30 mouse cellular contexts compared by ENCODE assay signal in the genomic region with DNA sequence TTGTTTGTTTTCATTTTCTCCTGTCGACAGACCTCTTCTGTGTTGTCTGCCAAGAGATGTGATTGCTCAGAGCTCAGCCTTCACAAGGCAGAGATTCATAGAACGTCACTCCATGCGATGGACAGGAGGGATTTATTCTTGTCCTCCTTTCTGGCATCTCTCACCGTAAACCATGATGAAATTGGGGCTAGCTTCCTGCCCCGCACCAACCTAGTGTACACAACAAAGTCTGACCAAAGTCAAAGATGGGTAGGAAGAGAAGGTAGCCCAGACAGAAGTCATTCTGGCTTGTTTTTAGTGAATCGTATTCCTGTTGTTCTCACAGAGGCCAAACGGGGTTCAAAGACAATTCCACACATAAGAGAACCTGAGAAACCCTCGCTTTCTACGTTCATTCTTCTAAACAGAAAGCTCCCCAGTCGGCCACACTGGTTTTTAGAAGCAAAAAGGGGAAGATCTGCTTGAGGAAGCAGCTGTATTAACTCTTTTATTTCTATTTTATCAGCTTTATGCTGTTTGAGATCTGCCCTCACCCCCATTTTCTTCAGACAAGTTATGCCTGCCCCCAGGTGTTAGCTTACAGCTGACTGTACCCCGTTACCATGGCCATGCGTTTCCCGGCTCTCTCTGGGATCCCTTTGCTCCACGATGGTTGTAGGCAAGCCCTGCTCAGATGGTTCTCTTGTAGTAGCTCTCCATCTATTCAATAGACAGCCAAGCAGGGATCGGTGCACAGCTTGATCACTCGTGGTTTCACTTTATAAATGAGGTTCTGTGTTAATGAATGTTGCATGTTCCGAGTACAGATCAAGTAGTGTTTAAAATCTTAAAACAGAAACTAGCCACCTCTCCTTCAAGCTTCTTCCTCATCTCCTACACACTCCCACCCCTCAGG. TPM values are rescaled to one million over a fixed set of nuclear protein-coding genes. Genes with fewer than 3 reads are reported as not detected.
DNase-seq lines count a peak whose midpoint lies in the region; ATAC-seq and TF ChIP-seq lines count a peak whose summit lies in the region.
"Had no signal": no experiment of that assay in that cellular context is flagged by ENCODE, and none has a peak within 500 bp of the region (broad histone marks: within the 10 kb centered on the region; RNA-seq: fewer than 3 reads in every experiment).

No protein-coding gene starts in this region.

- DNase-seq in midbrain, embryonic 11.5 days (ENCODE audit: low spot score, missing footprints) = peak; percentile 26
- no peak for DNase-seq in retina, embryonic 14.5 days (ENCODE audit: low spot score)
- DNase-seq in liver, postnatal 0 days = no peak
- DNase-seq in forebrain, postnatal 0 days = no peak
- DNase-seq: adrenal gland, adult 2 months; cerebellum, adult 11 months; cerebellum, postnatal 14 days; embryo, embryonic 11 days; gastrocnemius, postnatal 14 days; heart, adult 2 months; heart, postnatal 36 days; kidney, postnatal 25 days; liver, embryonic 13.5 days; lung, embryonic 14.5 days; thymus, postnatal 14 days had no signal

- no peak for TF ChIP-seq CTCF in small intestine, adult 2 months (IDR thresholded peaks at IDR 0.05; ENCODE audit: extremely low read depth, insufficient read length, insufficient replicate concordance, low read depth, low read length)
- TF ChIP-seq CTCF in liver, postnatal 0 days (IDR thresholded peaks at IDR 0.05; ENCODE audit: low read depth) = no peak
- TF ChIP-seq CTCF in forebrain, postnatal 0 days (IDR thresholded peaks at IDR 0.05; ENCODE audit: low read depth) = no peak

- TF ChIP-seq POLR2A in small intestine, adult 2 months (IDR thresholded peaks at IDR 0.05; ENCODE audit: low read depth, low read length) = no peak

- H3K27me3 ChIP-seq in midbrain, embryonic 11.5 days (ENCODE audit: control insufficient read depth, insufficient read depth, low read length) = no peaks in the 10 kb centered on the region
- no peaks in the 10 kb centered on the region for H3K27me3 ChIP-seq in midbrain, embryonic 13.5 days
- H3K27me3 ChIP-seq in megakaryocyte, embryonic 14.5 days (replicated peaks) = no peaks in the 10 kb centered on the region
- no peaks in the 10 kb centered on the region for H3K27me3 ChIP-seq in small intestine, adult 2 months (ENCODE audit: control insufficient read depth, insufficient read depth, low read length)
- H3K27me3 ChIP-seq in liver, postnatal 0 days (ENCODE audit: insufficient read depth, low read length) = no peaks in the 10 kb centered on the region
- H3K27me3 ChIP-seq in forebrain, postnatal 0 days (ENCODE audit: insufficient read depth, low read length) = no peaks in the 10 kb centered on the region
- H3K27me3 ChIP-seq: embryonic facial prominence, embryonic 13.5 days; forebrain, embryonic 15.5 days; heart, embryonic 15.5 days; liver, embryonic 13.5 days; midbrain, embryonic 12.5 days; neural tube, embryonic 12.5 days had no signal

- no peak overlapping the region for H3K4me3 ChIP-seq in midbrain, embryonic 11.5 days (ENCODE audit: low read depth, low read length)
- no peak overlapping the region for H3K4me3 ChIP-seq in midbrain, embryonic 13.5 days (replicated peaks)
- H3K4me3 ChIP-seq in megakaryocyte, embryonic 14.5 days (replicated peaks) = peak overlapping the region; percentile 44
- H3K4me3 ChIP-seq in small intestine, adult 2 months (ENCODE audit: low read depth, low read length) = 0 out of 2 replicates have a peak overlapping the region, but pooled peaks have one; percentile 1
- H3K4me3 ChIP-seq in liver, postnatal 0 days (ENCODE audit: low read depth, low read length) = no peak overlapping the region
- H3K4me3 ChIP-seq in forebrain, postnatal 0 days (ENCODE audit: low read depth, low read length) = no peak overlapping the region
- H3K4me3 ChIP-seq: embryonic facial prominence, embryonic 13.5 days; erythroblast, embryonic 14.5 days; forebrain, embryonic 15.5 days; heart, adult 2 months; heart, embryonic 15.5 days; layer of hippocampus, adult 2 months; liver, embryonic 13.5 days; midbrain, embryonic 12.5 days; neural tube, embryonic 12.5 days had no signal

- no peak overlapping the region for H3K4me2 ChIP-seq in midbrain, embryonic 11.5 days
- H3K4me2 ChIP-seq in midbrain, embryonic 13.5 days (replicated peaks) = no peak overlapping the region
- no peak overlapping the region for H3K4me2 ChIP-seq in liver, postnatal 0 days (ENCODE audit: low read depth, low read length)
- no peak overlapping the region for H3K4me2 ChIP-seq in forebrain, postnatal 0 days (ENCODE audit: low read depth)
- H3K4me2 ChIP-seq: embryonic facial prominence, embryonic 13.5 days; forebrain, embryonic 15.5 days; heart, embryonic 15.5 days; hindbrain, embryonic 14.5 days; liver, embryonic 13.5 days; lung, embryonic 14.5 days; midbrain, embryonic 12.5 days; neural tube, embryonic 12.5 days had no signal

- TF ChIP-seq EP300 in liver, postnatal 0 days (IDR thresholded peaks at IDR 0.05; ENCODE audit: low read depth) = no peak

- ATAC-seq in midbrain, embryonic 11.5 days (ENCODE audit: low FRiP score) = no peak
- ATAC-seq in midbrain, embryonic 13.5 days = no peak
- ATAC-seq in granulocyte monocyte progenitor cell, adult 5-6 weeks (replicated peaks; ENCODE audit: poor library complexity, severe bottlenecking) = peak; percentile 65
- ATAC-seq in liver, postnatal 0 days = no peak
- no peak for ATAC-seq in forebrain, postnatal 0 days
- ATAC-seq: forebrain, embryonic 15.5 days; intestine, embryonic 16.5 days; Patski had no signal

- WGBS in midbrain, embryonic 11.5 days = 88% methylated on average over 17 of the region's 17 CpGs
- 89% methylated on average over 17 of the region's 17 CpGs for WGBS in midbrain, embryonic 13.5 days
- 78% methylated on average over 17 of the region's 17 CpGs for WGBS in small intestine, adult 2 months
- 64% methylated on average over 17 of the region's 17 CpGs for WGBS in liver, postnatal 0 days (ENCODE audit: insufficient replicate concordance)
- 84% methylated on average over 17 of the region's 17 CpGs for WGBS in forebrain, postnatal 0 days

- no peaks in the 10 kb centered on the region for H3K36me3 ChIP-seq in midbrain, embryonic 11.5 days (ENCODE audit: control insufficient read depth, insufficient read depth, low read length)
- no peaks in the 10 kb centered on the region for H3K36me3 ChIP-seq in midbrain, embryonic 13.5 days
- H3K36me3 ChIP-seq in megakaryocyte, embryonic 14.5 days (replicated peaks; ENCODE audit: low read length) = no peaks in the 10 kb centered on the region
- no peaks in the 10 kb centered on the region for H3K36me3 ChIP-seq in small intestine, adult 2 months (ENCODE audit: control insufficient read depth, insufficient read depth, low read length)
- H3K36me3 ChIP-seq in liver, postnatal 0 days (replicated peaks; ENCODE audit: insufficient read depth, low read length) = no peaks in the 10 kb centered on the region
- H3K36me3 ChIP-seq in forebrain, postnatal 0 days (ENCODE audit: insufficient read depth) = no peaks in the 10 kb centered on the region
- H3K36me3 ChIP-seq: embryonic facial prominence, embryonic 13.5 days; forebrain, embryonic 15.5 days; heart, embryonic 15.5 days; liver, embryonic 13.5 days; midbrain, embryonic 12.5 days; neural tube, embryonic 12.5 days had no signal

- no peaks in the 10 kb centered on the region for H3K4me1 ChIP-seq in midbrain, embryonic 11.5 days (ENCODE audit: control insufficient read depth, insufficient read depth, low read length)
- H3K4me1 ChIP-seq in midbrain, embryonic 13.5 days (replicated peaks) = no peaks in the 10 kb centered on the region
- H3K4me1 ChIP-seq in megakaryocyte, embryonic 14.5 days = no peaks in the 10 kb centered on the region
- H3K4me1 ChIP-seq in small intestine, adult 2 months (ENCODE audit: control insufficient read depth, insufficient read depth, insufficient read length, low read length) = no peaks in the 10 kb centered on the region
- H3K4me1 ChIP-seq in liver, postnatal 0 days (ENCODE audit: insufficient read depth) = no peaks in the 10 kb centered on the region
- no peaks in the 10 kb centered on the region for H3K4me1 ChIP-seq in forebrain, postnatal 0 days (ENCODE audit: insufficient read depth)
- H3K4me1 ChIP-seq: embryonic facial prominence, embryonic 13.5 days; forebrain, embryonic 15.5 days; heart, embryonic 15.5 days; liver, embryonic 13.5 days; midbrain, embryonic 12.5 days; neural tube, embryonic 12.5 days had no signal

- H3K9me3 ChIP-seq in midbrain, embryonic 11.5 days (ENCODE audit: control insufficient read depth, low read length) = no peaks in the 10 kb centered on the region
- no peaks in the 10 kb centered on the region for H3K9me3 ChIP-seq in midbrain, embryonic 13.5 days
- H3K9me3 ChIP-seq in megakaryocyte, embryonic 14.5 days = no peaks in the 10 kb centered on the region
- H3K9me3 ChIP-seq in liver, postnatal 0 days (ENCODE audit: low read length) = no peaks in the 10 kb centered on the region
- H3K9me3 ChIP-seq in forebrain, postnatal 0 days (ENCODE audit: low read length) = no peaks in the 10 kb centered on the region
- H3K9me3 ChIP-seq: embryonic facial prominence, embryonic 13.5 days; forebrain, embryonic 15.5 days; heart, embryonic 15.5 days; liver, embryonic 13.5 days; midbrain, embryonic 12.5 days; neural tube, embryonic 12.5 days had no signal

- H3K27ac ChIP-seq in midbrain, embryonic 11.5 days (ENCODE audit: low read depth, low read length) = no peak overlapping the region
- H3K27ac ChIP-seq in midbrain, embryonic 13.5 days = no peak overlapping the region
- H3K27ac ChIP-seq in small intestine, adult 2 months (ENCODE audit: insufficient read depth, low read depth, low read length) = no peak overlapping the region
- H3K27ac ChIP-seq in liver, postnatal 0 days (ENCODE audit: low read depth) = no peak overlapping the region
- H3K27ac ChIP-seq in forebrain, postnatal 0 days (ENCODE audit: low read depth, low read length) = no peak overlapping the region
- H3K27ac ChIP-seq: embryonic facial prominence, embryonic 13.5 days; forebrain, embryonic 15.5 days; heart, adult 2 months; heart, embryonic 15.5 days; hindbrain, embryonic 14.5 days; layer of hippocampus, adult 2 months; liver, embryonic 13.5 days; midbrain, embryonic 12.5 days; neural tube, embryonic 12.5 days; stomach, postnatal 0 days had no signal

- H3K9ac ChIP-seq in midbrain, embryonic 11.5 days (ENCODE audit: low read length) = no peak overlapping the region
- H3K9ac ChIP-seq in midbrain, embryonic 13.5 days (replicated peaks) = no peak overlapping the region
- H3K9ac ChIP-seq in liver, postnatal 0 days (replicated peaks) = no peak overlapping the region
- no peak overlapping the region for H3K9ac ChIP-seq in forebrain, postnatal 0 days
- H3K9ac ChIP-seq: embryonic facial prominence, embryonic 13.5 days; forebrain, embryonic 15.5 days; heart, embryonic 15.5 days; hindbrain, embryonic 14.5 days; liver, embryonic 13.5 days; lung, embryonic 14.5 days; midbrain, embryonic 12.5 days; neural tube, embryonic 12.5 days had no signal

RNA-seq across cellular contexts. Expression of a gene that starts 11.7 kb away (rescaled TPM):
- 45.9 and 48.9 TPM in 2 replicates for polyA plus RNA-seq in midbrain, embryonic 11.5 days (2014; fragmentation: Nextera tagmentation; extraction: Ambion mirVana)
- 14.9 TPM in 2 replicates for polyA plus RNA-seq in midbrain, embryonic 13.5 days (2015; fragmentation: Nextera tagmentation; extraction: Ambion mirVana)
- total RNA-seq in granulocyte monocyte progenitor cell, adult 5-6 weeks (2014; fragmentation: Nextera tagmentation) = 25.4 and 28.0 TPM in 2 replicates
- total RNA-seq in granulocyte monocyte progenitor cell, adult 5-6 weeks (2017) = 65.1 and 74.5 TPM in 2 replicates
- 4.3 TPM in 1 of 2 replicates, not detected in the other for polyA plus RNA-seq in megakaryocyte, embryonic 14.5 days (2012; ENCODE audit: insufficient read depth, low replicate concordance)
- 0.18 and 0.66 TPM in 2 replicates for polyA plus RNA-seq in small intestine, adult 2 months (2012; rRNA removed)
- 8.2 and 9.0 TPM in 2 replicates for polyA plus RNA-seq in liver, postnatal 0 days (2015; fragmentation: Nextera tagmentation; extraction: Ambion mirVana)
- total RNA-seq in forebrain, postnatal 0 days (2014; rRNA removed) = 2.2 and 6.9 TPM in 2 replicates
- polyA plus RNA-seq in forebrain, postnatal 0 days (2015; fragmentation: Nextera tagmentation; extraction: Ambion mirVana) = 1.8 and 2.7 TPM in 2 replicates

Comparison
In these comparisons a context has a peak if more than half of its experiments do, and no peak if none do; other contexts are left out.
1. H3K4me3 ChIP-seq: peak in megakaryocyte, embryonic 14.5 days (single experiment) and small intestine, adult 2 months (single experiment); none in midbrain, embryonic 11.5 days (single experiment), midbrain, embryonic 13.5 days (single experiment), liver, postnatal 0 days (single experiment) and forebrain, postnatal 0 days (single experiment).